Mouse (Mus musculus) left cerebral cortex, postnatal 25 days (tissue): Measurements from ENCODE around the gene Prelid1. TPM values are rescaled to one million over a fixed set of nuclear protein-coding genes. Genes with fewer than 3 reads are reported as not detected.

Source experiments
- DNase-seq, 2 experiments: peaks; one replicate each; pipeline ENCODE4 v3.0.0; 2022; ENCODE audit warnings: low spot score in 2 of 2, mixed read lengths in 1 of 2
- intact Hi-C: fragments of 180-260 bp; cut with DNase I; formaldehyde crosslinking; loops from one replicate; pipeline ENCODE4 v1.15.1; 2025
- total RNA-seq, 2 experiments: library from RNA; stranded (reverse); gene quantifications; 2 replicates each; pipeline ENCODE4 v1.2.3; 2021

Prelid1 gene
- total RNA-seq, 2 experiments from 2014 or later = 170 to 176 TPM

DNA sequence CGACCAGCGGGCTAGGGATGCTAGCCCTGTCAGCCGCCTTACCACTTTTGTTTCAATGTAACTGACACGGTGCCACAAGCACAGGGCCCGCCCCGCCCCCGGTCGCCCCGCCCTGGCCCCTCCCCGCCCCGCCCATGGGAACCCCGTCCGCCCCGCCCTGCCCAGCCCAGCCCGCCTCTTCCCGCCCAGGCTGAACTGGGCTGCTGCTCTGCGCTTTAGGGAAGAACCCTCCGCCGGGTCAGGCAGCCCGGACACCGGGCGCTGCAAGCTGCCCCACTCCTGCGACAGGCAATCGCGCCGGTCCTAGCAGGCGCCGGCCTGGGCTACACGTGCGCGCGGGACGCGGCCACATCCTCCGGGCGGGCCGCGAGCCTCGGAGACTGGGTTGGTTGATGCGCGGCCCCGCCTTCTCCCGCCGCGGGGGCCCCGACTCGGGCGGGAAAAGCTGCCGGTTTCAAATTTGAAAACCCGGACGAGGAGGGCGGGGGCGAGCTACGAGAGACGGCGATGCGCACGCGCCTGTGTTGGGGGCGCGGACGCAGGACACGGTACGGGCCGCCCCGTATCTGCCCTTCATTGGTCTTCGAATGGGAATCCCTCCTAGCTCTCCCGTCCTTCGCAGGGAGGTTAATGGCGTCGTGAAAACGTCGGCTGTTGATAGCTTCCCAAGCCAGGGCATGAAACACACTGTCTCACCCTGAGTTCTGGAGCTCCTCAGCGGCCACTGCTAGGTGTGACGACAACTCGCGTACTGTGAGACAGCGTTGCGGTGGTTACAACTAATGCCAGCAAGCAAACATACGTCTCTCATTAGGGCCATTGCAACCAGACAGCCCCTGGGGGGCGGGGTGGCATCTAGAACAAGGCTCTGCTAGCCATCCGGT, 9.6 kb downstream of the Prelid1 start, which contains the start of gene Mxd3:
Gene Mxd3 (minus strand): TSS at position 141 of the 884 bp plus-strand sequence.
- peak; percentile 78 to 84 for DNase-seq
- intact Hi-C loops = loop anchor here (5.0 kb wide), 2 partner anchors 72 to 187 kb away; no protein-coding TSS in a partner anchor

GRCm38 (mm10) chr13:55330567-55331400, 10.5 kb downstream of the Prelid1 start:
- no peak for DNase-seq
- intact Hi-C loops = loop anchor here (5.0 kb wide), 1 partner anchor 72 kb away; no protein-coding TSS in a partner anchor

DNA sequence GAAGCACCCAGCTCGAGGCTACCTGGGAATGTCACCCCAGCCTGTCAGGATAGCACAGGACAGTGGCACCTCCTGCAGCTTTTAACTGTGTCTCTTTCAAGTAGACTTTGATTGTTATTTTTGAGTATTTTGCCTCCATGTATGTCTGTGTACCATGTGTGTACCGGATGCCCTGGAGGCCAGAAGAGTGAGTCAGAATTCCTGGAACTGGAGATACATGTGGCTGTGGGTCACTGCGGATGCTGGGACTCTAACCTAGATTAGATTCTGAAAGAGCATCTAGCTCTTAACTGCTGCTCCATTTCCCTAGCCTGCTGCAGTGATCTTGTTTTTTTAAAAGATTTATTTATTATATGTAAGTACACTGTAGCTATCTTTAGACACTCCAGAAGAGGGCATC, 12.0 kb downstream of the Prelid1 start:
- DNase-seq = no peak
- intact Hi-C loops = loop anchor here (5.0 kb wide), 1 partner anchor 70 kb away; no protein-coding TSS in a partner anchor

DNA sequence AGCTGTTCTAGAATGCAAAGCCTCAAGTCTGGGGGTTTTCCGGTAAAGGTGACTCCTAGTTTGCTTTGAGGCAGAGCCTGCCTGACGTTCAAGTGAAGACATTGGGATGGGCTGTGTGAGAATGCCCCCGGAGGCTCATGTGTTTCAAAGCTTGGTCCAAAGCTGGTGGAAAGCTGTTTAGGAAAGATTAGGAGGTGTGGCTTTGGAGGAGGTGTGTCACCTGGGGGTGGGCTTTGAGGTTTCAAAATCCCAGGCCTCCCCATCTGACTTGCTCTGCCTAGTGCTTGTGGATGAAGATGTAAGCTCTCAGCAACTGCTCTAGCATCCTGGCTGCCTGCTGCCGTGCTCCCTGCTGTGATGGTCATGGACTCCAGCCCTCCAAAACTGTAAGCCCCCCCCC, 15.4 kb downstream of the Prelid1 start:
- DNase-seq = no peak
- intact Hi-C loops = no loop called here

- no peak for DNase-seq
- intact Hi-C loops = no loop called here
These were observed 17.2 kb downstream of the Prelid1 start for GRCm38 (mm10) chr13:55337341-55337975.

GRCm38 (mm10) chr13:55338131-55339054, 18.1 kb downstream of the Prelid1 start:
- intact Hi-C loops = no loop called here
- no peak for DNase-seq

DNA sequence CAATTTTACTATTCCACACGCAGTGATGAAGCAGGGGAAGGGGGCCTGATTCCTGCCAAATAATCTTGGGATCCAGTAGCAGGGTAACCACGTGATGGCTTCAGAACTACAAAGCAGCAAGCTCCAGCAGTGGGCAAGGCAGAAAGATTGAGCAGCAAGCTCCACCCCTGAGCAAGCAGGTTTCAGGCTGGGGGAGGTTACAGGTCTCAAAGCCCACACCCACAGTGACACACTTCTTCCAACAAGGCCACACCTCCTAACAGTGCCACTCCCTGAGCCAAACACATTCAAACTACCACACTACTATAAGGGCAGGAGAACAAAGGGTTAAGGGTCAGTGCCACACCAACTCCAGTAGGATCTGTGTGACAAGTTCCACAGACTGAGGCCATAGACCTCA, 19.0 kb downstream of the Prelid1 start:
- intact Hi-C loops = no loop called here
- DNase-seq = no peak

DNA sequence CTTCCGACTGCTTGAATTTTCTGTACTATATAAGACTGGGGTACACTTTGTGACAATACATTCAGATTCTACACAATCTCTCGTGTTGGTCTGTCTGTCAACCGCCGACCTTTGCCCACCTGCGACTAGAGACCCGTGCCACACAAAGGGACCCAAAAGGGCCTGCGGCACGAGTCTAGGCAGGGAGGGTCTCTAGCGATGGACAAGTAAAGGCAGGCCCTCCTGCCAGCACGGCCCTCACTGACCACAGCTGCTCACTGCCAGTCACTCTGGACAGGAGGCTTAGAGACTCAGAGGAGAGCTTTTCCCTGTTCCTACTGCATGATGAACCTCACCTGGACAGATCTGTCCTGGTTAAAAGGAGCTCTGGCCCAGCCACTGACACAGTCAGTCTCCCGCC, 22.2 kb downstream of the Prelid1 start:
- intact Hi-C loops = no loop called here
- DNase-seq = no peak

DNA sequence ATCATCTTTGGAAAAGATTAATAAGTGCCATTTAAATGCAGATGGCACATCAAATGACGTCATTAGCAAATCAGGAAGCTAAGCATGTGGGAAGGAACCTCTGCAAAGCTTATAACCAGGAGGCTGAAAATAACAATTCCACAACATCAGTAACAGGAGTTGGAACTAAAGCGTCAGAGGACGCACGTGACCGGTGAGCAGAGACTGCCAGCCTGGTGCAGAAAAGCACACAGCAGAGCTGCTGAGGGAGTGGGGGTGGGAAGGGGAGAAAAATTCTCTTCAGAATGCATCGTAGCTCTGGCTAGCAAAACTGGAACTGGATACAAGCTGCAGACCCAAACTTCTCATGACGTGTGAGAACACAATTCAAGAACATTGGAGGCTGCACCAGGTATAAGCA, 24.0 kb downstream of the Prelid1 start:
- intact Hi-C loops = no loop called here
- peak in 1 of 2 experiments; percentile 77 for DNase-seq

DNA sequence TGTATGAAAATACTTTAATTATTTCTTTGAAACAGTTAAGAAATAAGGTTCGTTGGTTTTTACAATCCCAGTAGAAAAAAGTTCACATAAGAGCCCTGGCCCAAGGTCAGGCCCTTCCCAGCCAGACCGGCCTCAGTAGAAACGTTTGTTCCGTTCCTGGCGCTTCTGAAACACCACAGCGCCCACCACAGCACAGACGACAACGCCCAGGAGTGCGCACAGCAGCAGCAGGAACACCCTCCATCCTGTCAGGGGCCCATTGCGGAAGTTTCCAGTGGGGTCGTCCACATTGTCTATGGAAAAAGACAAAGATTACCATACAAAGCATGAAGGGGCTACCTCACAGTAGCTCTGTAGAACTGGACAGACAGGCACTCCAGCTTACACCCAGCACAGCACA, 26.4 kb downstream of the Prelid1 start:
- intact Hi-C loops = no loop called here
- no peak for DNase-seq

- no peak for DNase-seq
- intact Hi-C loops = no loop called here
These were observed 40.8 kb downstream of the Prelid1 start for GRCm38 (mm10) chr13:55361145-55361544.

DNA sequence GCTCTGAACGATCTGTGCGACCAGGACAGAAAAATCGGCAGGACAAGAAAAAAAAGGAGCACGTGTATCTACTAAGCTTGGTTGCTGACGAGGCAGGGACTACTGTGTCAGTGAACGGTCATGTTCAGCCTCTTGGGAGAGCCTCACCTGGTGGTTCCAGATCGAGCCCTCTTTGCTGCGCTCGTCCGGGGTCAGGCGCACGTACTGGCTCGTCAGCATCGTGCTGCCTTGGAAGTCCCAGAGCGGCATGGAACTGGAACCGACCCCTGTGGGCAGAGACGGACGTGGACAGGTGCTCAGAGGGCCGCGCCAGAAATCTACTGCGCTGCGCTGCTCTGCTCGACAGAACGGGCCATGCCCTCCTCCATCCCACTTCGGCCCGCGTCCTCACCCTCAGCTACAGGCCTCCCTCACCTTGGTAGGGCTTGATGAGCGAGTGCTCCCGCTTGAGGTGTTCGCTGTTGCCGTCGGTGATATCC, 41.7 kb downstream of the Prelid1 start:
- intact Hi-C loops = no loop called here
- peak in 1 of 2 experiments; percentile 45 for DNase-seq

- intact Hi-C loops = no loop called here
- peak; percentile 98 to 100 for DNase-seq
These were observed 42.3 kb downstream of the Prelid1 start, which contains the start of gene Lman2 for GRCm38 (mm10) chr13:55362453-55363060. Gene Lman2 (minus strand): TSS chr13:55362783.

DNA sequence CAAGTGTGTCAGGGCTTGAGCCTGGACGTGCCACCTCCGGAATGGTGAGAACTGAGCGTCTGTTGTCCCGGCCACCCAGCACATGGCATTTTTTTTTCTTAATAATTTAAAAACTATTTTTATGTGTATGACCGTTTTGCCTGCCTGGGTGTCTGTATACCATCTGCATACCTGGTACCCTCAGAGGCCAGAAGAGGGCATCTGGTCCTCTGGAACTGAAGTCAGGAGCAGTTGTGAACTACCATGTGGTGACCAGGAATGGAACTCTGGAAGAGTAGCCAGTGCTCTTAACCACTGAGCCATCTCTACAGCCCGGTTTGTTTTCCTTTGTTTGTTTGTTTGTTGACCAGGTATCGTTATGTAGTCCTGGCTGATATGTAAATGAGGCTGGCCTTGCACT, 48.1 kb downstream of the Prelid1 start:
- DNase-seq = no peak
- intact Hi-C loops = no loop called here

DNA sequence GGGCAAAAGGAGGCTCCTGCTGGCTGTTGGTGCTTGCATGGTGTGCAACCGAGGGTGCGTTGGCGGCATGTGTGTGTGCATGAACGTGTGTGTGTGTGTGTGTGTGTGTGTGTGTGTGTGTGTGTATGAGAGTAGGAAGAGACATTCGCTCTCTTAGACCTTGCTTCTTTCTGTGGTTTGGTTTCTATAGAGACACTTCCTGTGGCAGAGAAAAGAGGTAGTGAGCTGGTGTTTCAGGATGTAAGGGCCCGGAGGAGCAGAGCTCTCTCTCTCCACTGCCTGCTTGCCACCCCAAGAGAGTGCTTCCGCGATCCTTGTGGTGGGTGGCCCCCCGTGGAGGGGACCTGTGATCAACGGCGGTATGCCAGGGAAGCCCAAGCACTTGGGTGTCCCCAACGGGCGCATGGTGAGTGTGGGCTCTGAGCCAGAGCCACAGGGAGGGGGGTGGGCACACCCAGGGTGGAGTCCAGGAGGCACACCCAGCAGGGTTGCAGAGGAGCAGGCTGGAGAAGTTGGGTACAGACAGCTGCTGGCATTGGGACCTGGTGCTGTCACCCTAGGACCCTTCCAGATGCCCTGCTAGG, 49.3 kb downstream of the Prelid1 start, which contains the start of gene Rgs14:
Gene Rgs14 (plus strand): TSS at position 202 of the 584 bp plus-strand sequence.
- DNase-seq = peak; percentile 64 to 72
- intact Hi-C loops = no loop called here

DNA sequence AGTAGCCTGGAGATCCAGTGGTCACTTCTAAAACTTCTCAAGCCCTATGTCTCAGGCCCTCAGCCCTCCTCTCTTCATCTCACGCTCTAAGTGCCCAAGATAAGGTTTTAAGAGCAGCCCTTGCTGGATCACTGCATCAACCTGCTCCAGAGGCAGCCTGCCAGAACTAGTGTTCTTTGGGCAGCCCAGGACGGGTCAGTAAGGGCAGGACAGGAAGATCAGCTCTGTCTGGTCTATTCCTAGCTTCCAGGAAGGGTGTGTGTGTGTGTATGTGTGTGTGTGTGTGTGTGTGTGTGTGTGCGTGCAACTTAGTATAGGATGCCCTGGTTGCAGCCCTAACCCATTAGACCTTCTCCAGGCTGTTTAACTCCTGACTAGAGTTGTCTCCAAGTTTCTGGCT, 49.9 kb downstream of the Prelid1 start:
- DNase-seq = no peak
- intact Hi-C loops = no loop called here

GRCm38 (mm10) chr13:55371007-55371681, 50.8 kb downstream of the Prelid1 start:
- intact Hi-C loops = no loop called here
- DNase-seq = peak in 1 of 2 experiments; percentile 65
